Mouse (Mus musculus): ENCODE measurements around the gene Ifna4.
"Not testable (repeated sequence)": the region's sequence is repeated elsewhere in the genome, so short reads cannot be mapped to it uniquely, and the experiment has no call there.

- TF ChIP-seq EP300 (IDR thresholded peaks at IDR 0.05): not testable (repeated sequence)
- peak; percentile 49 for TF ChIP-seq CTCF (IDR thresholded peaks at IDR 0.05)
These were observed 47.6 kb upstream of the Ifna4 start, which contains the start of gene Gm13275 for GRCm38 (mm10) chr4:88793936-88794675.

Measured in lung, postnatal 0 days (tissue).